In genomic region chr11:96351831-96352230, GRCm38 (mm10) we compare ENCODE assay signal across 8 mouse cellular contexts. TPM values are rescaled to one million over a fixed set of nuclear protein-coding genes. Genes with fewer than 3 reads are reported as not detected.
A peak's percentile ranks its signal among the peaks of the same experiment; 100 is the strongest.
DNase-seq lines count a peak whose midpoint lies in the region; ATAC-seq and TF ChIP-seq lines count a peak whose summit lies in the region.

No protein-coding gene starts in this region.

- peaks cover 22% of the 10 kb centered on the region for H3K4me1 ChIP-seq in forebrain, embryonic 10.5 days
- H3K4me1 ChIP-seq in forebrain, embryonic 13.5 days, result peaks cover 8% of the 10 kb centered on the region; the same call in 1 of the 2 replicates
- peaks cover 4% of the 10 kb centered on the region; the same call in 1 of the 2 replicates for H3K4me1 ChIP-seq in embryonic fibroblast, embryonic 13.5 days (ENCODE audit: control insufficient read depth, insufficient read depth, low read length)

- no peak overlapping the region for H3K27ac ChIP-seq in forebrain, embryonic 10.5 days
- no peak overlapping the region for H3K27ac ChIP-seq in forebrain, embryonic 13.5 days
- H3K27ac ChIP-seq in embryonic fibroblast, embryonic 13.5 days (ENCODE audit: insufficient read depth, low read length), result peak overlapping the region; percentile 94

- WGBS in forebrain, embryonic 10.5 days, result 1% methylated on average over 22 of the region's 22 CpGs
- under 1% methylated on average over 22 of the region's 22 CpGs for WGBS in forebrain, embryonic 13.5 days

- peak; percentile 20; the same call in 1 of the 2 replicates for TF ChIP-seq POLR2A in embryonic fibroblast, embryonic 13.5 days (IDR thresholded peaks at IDR 0.05; ENCODE audit: low read depth, low read length)

- no peak overlapping the region for H3K4me3 ChIP-seq in forebrain, embryonic 10.5 days
- H3K4me3 ChIP-seq in forebrain, embryonic 13.5 days, result no peak overlapping the region
- peak overlapping the region; percentile 75 for H3K4me3 ChIP-seq in embryonic fibroblast, embryonic 13.5 days (ENCODE audit: insufficient read depth, low read length)

- H3K4me2 ChIP-seq in forebrain, embryonic 13.5 days, result no peak overlapping the region

- H3K36me3 ChIP-seq in forebrain, embryonic 10.5 days (replicated peaks), result no peaks in the 10 kb centered on the region
- no peaks in the 10 kb centered on the region for H3K36me3 ChIP-seq in forebrain, embryonic 13.5 days (ENCODE audit: poor library complexity, severe bottlenecking)

- H3K9ac ChIP-seq in forebrain, embryonic 13.5 days, result no peak overlapping the region

- DNase-seq in forebrain, embryonic 10.5 days (ENCODE audit: extremely low spot score, low spot score), result peak; percentile 33
- DNase-seq in kidney, postnatal 25 days, result peak; percentile 76 to 86
- DNase-seq in mesoderm, embryonic 11.5 days (ENCODE audit: low read depth, low spot score), result peak; percentile 87
- DNase-seq in left cerebral cortex, adult 18-20 months (ENCODE audit: low spot score in 2 of 2), result no peak
- no peak for DNase-seq in cerebellum, postnatal 10 days
- no peak for DNase-seq in right cerebral cortex, postnatal 36 days (ENCODE audit: low spot score in 2 of 2)

- ATAC-seq in forebrain, embryonic 13.5 days, result no peak

- H3K27me3 ChIP-seq in forebrain, embryonic 10.5 days (ENCODE audit: poor library complexity, severe bottlenecking), result peaks cover 100% of the 10 kb centered on the region
- peaks cover 94% of the 10 kb centered on the region for H3K27me3 ChIP-seq in forebrain, embryonic 13.5 days

- no peaks in the 10 kb centered on the region for H3K9me3 ChIP-seq in forebrain, embryonic 10.5 days
- no peaks in the 10 kb centered on the region for H3K9me3 ChIP-seq in forebrain, embryonic 13.5 days (replicated peaks)

- no peak for TF ChIP-seq CTCF in embryonic fibroblast, embryonic 13.5 days (IDR thresholded peaks at IDR 0.05; ENCODE audit: borderline replicate concordance, insufficient read depth, low read length)

RNA-seq across cellular contexts. Expression of gene Hoxb2, which starts 1.5 kb away (rescaled TPM):
- not detected in 2 replicates for polyA plus RNA-seq in forebrain, embryonic 10.5 days (2016; fragmentation: Nextera tagmentation; extraction: Ambion mirVana)
- polyA plus RNA-seq in forebrain, embryonic 13.5 days (2015; fragmentation: Nextera tagmentation; extraction: Ambion mirVana), result not detected in 2 replicates
- polyA plus RNA-seq in embryonic fibroblast, embryonic 13.5 days (2011; ENCODE audit: insufficient read length, low read depth, missing spikeins), result 6.6 and 11.0 TPM in 2 replicates
- total RNA-seq in left cerebral cortex, adult 18-20 months (2021), result not detected

RNA-seq across cellular contexts. Expression of gene Hoxb1, which starts 13.7 kb away (rescaled TPM):
- polyA plus RNA-seq in forebrain, embryonic 10.5 days (2016; fragmentation: Nextera tagmentation; extraction: Ambion mirVana), result 0.07 TPM in 1 of 2 replicates, not detected in the other
- polyA plus RNA-seq in forebrain, embryonic 13.5 days (2015; fragmentation: Nextera tagmentation; extraction: Ambion mirVana), result not detected in 2 replicates
- not detected in 2 replicates for polyA plus RNA-seq in embryonic fibroblast, embryonic 13.5 days (2011; ENCODE audit: insufficient read length, low read depth, missing spikeins)
- total RNA-seq in left cerebral cortex, adult 18-20 months (2021), result not detected

RNA-seq across cellular contexts. Expression of gene Hoxb3, which starts 28.7 kb away (rescaled TPM):
- polyA plus RNA-seq in forebrain, embryonic 10.5 days (2016; fragmentation: Nextera tagmentation; extraction: Ambion mirVana), result not detected in 2 replicates
- polyA plus RNA-seq in forebrain, embryonic 13.5 days (2015; fragmentation: Nextera tagmentation; extraction: Ambion mirVana), result not detected in 2 replicates
- 19.1 and 21.9 TPM in 2 replicates for polyA plus RNA-seq in embryonic fibroblast, embryonic 13.5 days (2011; ENCODE audit: insufficient read length, low read depth, missing spikeins)
- not detected for total RNA-seq in left cerebral cortex, adult 18-20 months (2021)

RNA-seq across cellular contexts. Expression of gene Hoxb4, which starts 33.8 kb away (rescaled TPM):
- not detected in 2 replicates for polyA plus RNA-seq in forebrain, embryonic 10.5 days (2016; fragmentation: Nextera tagmentation; extraction: Ambion mirVana)
- polyA plus RNA-seq in forebrain, embryonic 13.5 days (2015; fragmentation: Nextera tagmentation; extraction: Ambion mirVana), result not detected in 2 replicates
- 8.3 and 10.4 TPM in 2 replicates for polyA plus RNA-seq in embryonic fibroblast, embryonic 13.5 days (2011; ENCODE audit: insufficient read length, low read depth, missing spikeins)
- not detected for total RNA-seq in left cerebral cortex, adult 18-20 months (2021)

RNA-seq across cellular contexts. Expression of gene Hoxb5, which starts 48.7 kb away (rescaled TPM):
- polyA plus RNA-seq in forebrain, embryonic 10.5 days (2016; fragmentation: Nextera tagmentation; extraction: Ambion mirVana), result not detected in 2 replicates
- polyA plus RNA-seq in forebrain, embryonic 13.5 days (2015; fragmentation: Nextera tagmentation; extraction: Ambion mirVana), result 0.09 TPM in 1 of 2 replicates, not detected in the other
- 4.1 and 5.9 TPM in 2 replicates for polyA plus RNA-seq in embryonic fibroblast, embryonic 13.5 days (2011; ENCODE audit: insufficient read length, low read depth, missing spikeins)
- total RNA-seq in left cerebral cortex, adult 18-20 months (2021), result not detected

Comparison
In these comparisons a context has a peak if more than half of its experiments do, and no peak if none do; other contexts are left out.
1. DNase-seq: peak in forebrain, embryonic 10.5 days (single experiment), kidney, postnatal 25 days (2 of 2) and mesoderm, embryonic 11.5 days (single experiment); none in left cerebral cortex, adult 18-20 months (0 of 2), cerebellum, postnatal 10 days (0 of 2) and right cerebral cortex, postnatal 36 days (0 of 2).
2. RNA of gene Hoxb3, which starts 28.7 kb away (polyA plus RNA-seq): 19.1 to 21.9 TPM in embryonic fibroblast, embryonic 13.5 days; not detected in forebrain, embryonic 10.5 days and not detected in forebrain, embryonic 13.5 days; every median in the first group is over 10 times any median in the second.